Mouse (Mus musculus): ENCODE data around the gene Smurf1. TPM values are rescaled to one million over a fixed set of nuclear protein-coding genes. Genes with fewer than 3 reads are reported as not detected.

The Smurf1 gene
- polyA plus RNA-seq, 1 experiment from 2014 or later = 44.2 TPM

GRCm38 (mm10) chr5:144909521-144909920 lies 56.1 kb downstream of the Smurf1 start:
- H3K9me3 ChIP-seq = no peaks in the 10 kb centered on the region
- peaks cover 13% of the 10 kb centered on the region for H3K4me1 ChIP-seq
- ATAC-seq (replicated peaks) = no peak
- H3K4me3 ChIP-seq = no peak overlapping the region
- H3K9ac ChIP-seq = no peak overlapping the region
- H3K4me2 ChIP-seq = no peak overlapping the region
- no peak overlapping the region for H3K27ac ChIP-seq
- no peaks in the 10 kb centered on the region for H3K36me3 ChIP-seq (replicated peaks)
- no peaks in the 10 kb centered on the region for H3K27me3 ChIP-seq (replicated peaks)
- 76% methylated on average over 4 of the region's 4 CpGs for WGBS

DNA sequence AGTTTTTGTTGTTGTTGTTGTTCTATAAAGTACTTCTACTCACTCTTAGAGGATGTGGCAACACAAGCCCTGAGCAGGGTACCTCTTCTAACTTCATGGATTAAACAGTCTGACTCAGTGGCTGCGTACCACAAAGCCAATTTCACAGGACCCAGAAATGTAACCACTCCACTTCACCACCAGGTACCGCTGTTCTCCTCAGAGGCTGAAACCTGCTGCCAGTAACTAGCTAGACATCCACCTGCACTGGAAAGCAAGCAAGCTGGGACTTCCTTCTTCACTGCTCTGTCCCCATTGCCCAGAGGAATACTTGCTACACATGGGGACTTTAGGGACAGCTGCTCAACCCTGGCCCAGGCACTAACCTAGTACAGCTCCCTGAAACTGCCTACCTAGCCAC lies 58.1 kb downstream of the Smurf1 start:
- 64% methylated on average over 2 of the region's 2 CpGs for WGBS

DNA sequence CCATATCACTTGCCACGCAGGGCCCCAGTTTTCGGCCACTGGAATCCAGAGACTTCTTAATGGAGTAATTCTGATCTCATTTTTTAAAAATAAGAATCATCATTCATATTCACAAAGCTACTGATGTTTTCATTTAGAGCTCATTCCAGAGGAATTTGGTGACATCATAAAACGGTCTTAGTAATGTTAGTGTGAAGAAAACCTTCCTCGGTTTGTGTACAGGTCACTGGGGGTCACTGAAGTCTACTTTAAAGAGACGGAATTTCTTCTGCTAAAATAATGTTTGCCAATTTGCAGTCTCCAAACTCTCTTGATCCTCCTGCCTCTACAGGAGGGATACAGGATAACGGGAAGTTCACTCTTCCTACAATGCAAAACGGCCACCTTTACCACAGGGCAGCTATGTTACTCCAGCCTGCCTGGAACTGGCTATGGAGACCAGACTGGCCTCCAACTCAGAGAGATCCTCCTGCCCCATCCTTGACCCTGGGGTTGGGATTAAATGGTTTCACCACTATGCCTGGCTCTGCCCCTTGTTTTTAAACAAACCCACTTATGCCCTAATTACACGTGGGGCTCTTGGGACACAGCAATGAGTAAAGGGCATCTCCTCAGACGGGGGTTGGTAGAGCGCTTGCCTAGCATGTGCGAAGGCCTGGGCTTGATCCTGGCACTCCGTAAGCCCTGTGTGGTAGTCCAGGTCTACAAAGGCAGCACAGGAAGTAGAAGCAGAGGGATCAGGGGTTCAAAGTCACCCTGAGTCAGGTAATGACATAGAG lies 61.1 kb downstream of the Smurf1 start:
- no peak overlapping the region for H3K9ac ChIP-seq
- ATAC-seq (replicated peaks) = no peak
- WGBS = 84% methylated on average over 12 of the region's 12 CpGs

More for the DNA sequence above, 58.1 kb downstream of the Smurf1 start:
- Histone ChIP-seq H3K27me3 (replicated peaks) (no peaks in the 10 kb centered on the region), H3K36me3 (replicated peaks) (no peaks in the 10 kb centered on the region), H3K9me3 (no peaks in the 10 kb centered on the region), H3K4me2 (no peak overlapping the region), H3K9ac (no peak overlapping the region), H3K4me1 (peaks cover 3% of the 10 kb centered on the region), H3K27ac (no peak overlapping the region), H3K4me3 (no peak overlapping the region)
- no peak for ATAC-seq (replicated peaks)

GRCm38 (mm10) chr5:144901791-144902190 lies 63.9 kb downstream of the Smurf1 start:
- no peak overlapping the region for H3K4me2 ChIP-seq
- no peak overlapping the region for H3K27ac ChIP-seq
- WGBS = 65% methylated on average over 10 of the region's 10 CpGs
- H3K27me3 ChIP-seq (replicated peaks) = no peaks in the 10 kb centered on the region
- no peak overlapping the region for H3K4me3 ChIP-seq
- no peak for ATAC-seq (replicated peaks)
- no peaks in the 10 kb centered on the region for H3K9me3 ChIP-seq
- H3K9ac ChIP-seq = no peak overlapping the region
- no peaks in the 10 kb centered on the region; the same call in 1 of the 2 replicates for H3K36me3 ChIP-seq (replicated peaks)
- no peaks in the 10 kb centered on the region; the same call in 1 of the 2 replicates for H3K4me1 ChIP-seq

More for the DNA sequence above, 61.1 kb downstream of the Smurf1 start:
- H3K27me3 ChIP-seq (replicated peaks) = no peaks in the 10 kb centered on the region
- no peaks in the 10 kb centered on the region; the same call in 1 of the 2 replicates for H3K36me3 ChIP-seq (replicated peaks)
- no peak overlapping the region for H3K4me2 ChIP-seq
- no peaks in the 10 kb centered on the region for H3K9me3 ChIP-seq
- no peaks in the 10 kb centered on the region for H3K4me1 ChIP-seq
- no peak overlapping the region for H3K27ac ChIP-seq
- no peak overlapping the region for H3K4me3 ChIP-seq

DNA sequence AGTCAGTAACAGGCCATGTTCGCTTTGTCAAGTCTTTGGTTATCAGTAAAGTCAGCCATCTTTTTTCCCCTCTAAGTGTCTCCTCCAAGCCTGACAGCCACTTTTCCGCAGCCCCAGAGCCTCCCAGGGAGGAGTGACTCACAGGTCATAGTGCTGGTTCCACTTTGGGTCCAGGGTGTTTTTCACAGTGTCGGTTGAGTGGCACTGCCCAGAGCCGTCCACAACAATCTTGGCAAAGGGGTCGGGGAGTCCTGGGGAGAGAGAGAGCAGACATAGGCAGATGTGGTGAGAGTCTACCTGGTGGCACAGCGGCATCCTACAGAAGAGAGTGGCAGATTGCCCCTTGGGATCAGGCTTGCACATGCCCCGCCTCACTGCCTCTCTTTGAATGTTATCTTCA lies 64.6 kb downstream of the Smurf1 start:
- H3K9me3 ChIP-seq = no peaks in the 10 kb centered on the region
- no peaks in the 10 kb centered on the region for H3K27me3 ChIP-seq (replicated peaks)
- WGBS = 71% methylated on average over 7 of the region's 7 CpGs
- H3K9ac ChIP-seq = no peak overlapping the region
- H3K36me3 ChIP-seq (replicated peaks) = peaks cover 6% of the 10 kb centered on the region; the same call in 1 of the 2 replicates
- H3K4me2 ChIP-seq = no peak overlapping the region
- ATAC-seq (replicated peaks) = no peak
- no peak overlapping the region for H3K4me3 ChIP-seq
- no peak overlapping the region for H3K27ac ChIP-seq
- no peaks in the 10 kb centered on the region; the same call in 1 of the 2 replicates for H3K4me1 ChIP-seq

GRCm38 (mm10) chr5:144898448-144899052 lies 67.1 kb downstream of the Smurf1 start:
- WGBS = 37% methylated on average over 7 of the region's 7 CpGs
- Histone ChIP-seq H3K9me3 (no peaks in the 10 kb centered on the region), H3K36me3 (replicated peaks) (peaks cover 12% of the 10 kb centered on the region; the same call in 1 of the 2 replicates), H3K9ac (no peak overlapping the region), H3K27ac (no peak overlapping the region), H3K4me2 (no peak overlapping the region), H3K27me3 (replicated peaks) (no peaks in the 10 kb centered on the region), H3K4me1 (no peaks in the 10 kb centered on the region; the same call in 1 of the 2 replicates), H3K4me3 (no peak overlapping the region)
- no peak for ATAC-seq (replicated peaks)

GRCm38 (mm10) chr5:144897881-144898280 lies 67.8 kb downstream of the Smurf1 start:
- peaks cover 17% of the 10 kb centered on the region; the same call in 1 of the 2 replicates for H3K36me3 ChIP-seq (replicated peaks)
- H3K9me3 ChIP-seq = no peaks in the 10 kb centered on the region
- H3K4me1 ChIP-seq = no peaks in the 10 kb centered on the region; the same call in 1 of the 2 replicates
- H3K27me3 ChIP-seq (replicated peaks) = no peaks in the 10 kb centered on the region
- WGBS = 13% methylated on average over 7 of the region's 7 CpGs
- ATAC-seq (replicated peaks) = no peak
- H3K27ac ChIP-seq = no peak overlapping the region
- no peak overlapping the region for H3K9ac ChIP-seq
- H3K4me3 ChIP-seq = no peak overlapping the region
- no peak overlapping the region for H3K4me2 ChIP-seq

GRCm38 (mm10) chr5:144891276-144891675 lies 74.4 kb downstream of the Smurf1 start:
- WGBS = 89% methylated on average over 11 of the region's 11 CpGs
- Histone ChIP-seq H3K36me3 (replicated peaks) (peaks cover 56% of the 10 kb centered on the region), H3K4me1 (no peaks in the 10 kb centered on the region)

GRCm38 (mm10) chr5:144885968-144886650 lies 79.5 kb downstream of the Smurf1 start:
- Histone ChIP-seq H3K36me3 (replicated peaks) (peaks cover 73% of the 10 kb centered on the region), H3K9ac (no peak overlapping the region), H3K9me3 (no peaks in the 10 kb centered on the region), H3K4me1 (no peaks in the 10 kb centered on the region), H3K4me2 (no peak overlapping the region), H3K27ac (no peak overlapping the region), H3K4me3 (no peak overlapping the region), H3K27me3 (replicated peaks) (no peaks in the 10 kb centered on the region)
- 90% methylated on average over 9 of the region's 9 CpGs for WGBS
- no peak for ATAC-seq (replicated peaks)

More at GRCm38 (mm10) chr5:144891276-144891675, 74.4 kb downstream of the Smurf1 start:
- no peak overlapping the region for H3K4me2 ChIP-seq
- no peak for ATAC-seq (replicated peaks)
- H3K27me3 ChIP-seq (replicated peaks) = no peaks in the 10 kb centered on the region
- H3K9ac ChIP-seq = no peak overlapping the region
- H3K4me3 ChIP-seq = no peak overlapping the region
- H3K27ac ChIP-seq = no peak overlapping the region
- no peaks in the 10 kb centered on the region for H3K9me3 ChIP-seq

DNA sequence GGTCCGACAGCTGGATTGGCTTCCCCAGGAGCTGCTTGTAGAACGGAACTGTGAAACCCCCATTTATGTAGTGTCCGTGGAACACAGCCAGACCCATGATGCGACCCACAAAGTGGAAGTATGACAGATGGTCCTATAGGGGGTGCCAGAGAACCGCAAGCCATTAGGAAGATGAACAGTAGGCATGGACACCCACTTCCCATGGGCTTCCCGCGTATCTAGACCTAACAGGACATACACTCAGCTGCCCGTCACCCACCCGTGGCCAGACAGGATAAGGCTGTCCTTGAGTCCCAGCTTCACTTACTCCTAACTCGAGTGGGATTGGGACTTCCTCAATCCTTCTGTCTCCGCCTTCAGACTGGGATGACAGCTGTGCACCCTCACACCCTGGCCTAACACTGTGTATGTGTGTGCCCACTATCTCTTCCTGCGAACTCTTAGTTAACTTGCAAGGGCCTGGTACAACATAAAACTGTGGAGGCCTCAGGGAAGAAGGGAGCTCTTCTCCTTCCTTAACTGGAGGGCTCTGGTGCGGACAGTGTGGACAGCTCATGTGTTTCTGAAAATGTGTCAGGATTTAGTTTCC lies 80.9 kb downstream of the Smurf1 start:
- Histone ChIP-seq H3K9me3 (no peaks in the 10 kb centered on the region), H3K27ac (no peak overlapping the region), H3K4me2 (no peak overlapping the region), H3K27me3 (replicated peaks) (no peaks in the 10 kb centered on the region), H3K4me1 (no peaks in the 10 kb centered on the region), H3K36me3 (replicated peaks) (peaks cover 72% of the 10 kb centered on the region), H3K4me3 (no peak overlapping the region), H3K9ac (no peak overlapping the region)
- no peak for ATAC-seq (replicated peaks)
- WGBS = 84% methylated on average over 13 of the region's 13 CpGs

- WGBS = 85% methylated on average over 14 of the region's 14 CpGs
- H3K36me3 ChIP-seq (replicated peaks) = peaks cover 56% of the 10 kb centered on the region
- H3K27me3 ChIP-seq (replicated peaks) = no peaks in the 10 kb centered on the region
- no peak overlapping the region for H3K4me2 ChIP-seq
- H3K4me3 ChIP-seq = no peak overlapping the region
- ATAC-seq (replicated peaks) = no peak
- H3K27ac ChIP-seq = no peak overlapping the region
- no peak overlapping the region for H3K9ac ChIP-seq
- no peaks in the 10 kb centered on the region for H3K9me3 ChIP-seq
- no peaks in the 10 kb centered on the region for H3K4me1 ChIP-seq
Measured at GRCm38 (mm10) chr5:144881670-144882399, 83.8 kb downstream of the Smurf1 start.

Measured in midbrain, embryonic 15.5 days (tissue).